13 mouse cellular contexts compared by ENCODE assay signal in the genomic region with DNA sequence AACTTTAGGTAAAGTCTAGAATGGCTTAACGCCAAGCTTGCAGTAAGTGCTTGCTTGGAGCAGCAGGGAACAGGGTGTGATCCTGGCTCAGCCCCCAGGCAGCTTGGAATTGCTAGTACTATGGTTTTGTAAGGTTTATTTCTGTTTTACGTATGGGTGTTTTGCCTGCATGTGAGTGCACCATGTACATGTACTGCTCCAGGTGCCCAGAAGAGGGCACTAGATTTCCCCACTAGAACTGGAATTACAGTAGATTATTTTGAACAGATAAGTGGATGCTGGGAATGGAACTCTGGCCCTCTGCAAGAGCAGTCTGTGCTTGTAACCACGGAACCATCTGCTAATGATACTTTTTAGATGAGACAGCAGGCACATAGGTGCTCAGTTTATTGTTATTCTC.
DNase-seq lines count a peak whose midpoint lies in the region; ATAC-seq and TF ChIP-seq lines count a peak whose summit lies in the region.
"Had no signal": no experiment of that assay in that cellular context is flagged by ENCODE, and none has a peak within 500 bp of the region (broad histone marks: within the 10 kb centered on the region; RNA-seq: fewer than 3 reads in every experiment).

No protein-coding gene starts in this region.

- no peaks in the 10 kb centered on the region for H3K36me3 ChIP-seq in kidney, adult 2 months (ENCODE audit: control insufficient read depth, insufficient read depth, low read length)
- H3K36me3 ChIP-seq in ES-E14 (ENCODE audit: control insufficient read depth, insufficient read depth, low read length, poor library complexity, severe bottlenecking): no peaks in the 10 kb centered on the region
- no peaks in the 10 kb centered on the region for H3K36me3 ChIP-seq in hindbrain, embryonic 11.5 days (ENCODE audit: control insufficient read depth, insufficient read depth, low read length)
- H3K36me3 ChIP-seq: hindbrain, embryonic 13.5 days; neural tube, embryonic 12.5 days had no signal

- TF ChIP-seq POLR2A in kidney, adult 2 months (IDR thresholded peaks at IDR 0.05; ENCODE audit: low read depth, low read length): no peak

- peak; percentile 9 for DNase-seq in kidney, adult 2 months
- DNase-seq in kidney, adult 9 months: no peak
- DNase-seq in A20 (ENCODE audit: low read depth, low spot score): peak; percentile 36
- DNase-seq in ES-E14 (ENCODE audit: low read depth, low spot score): peak; percentile 39
- peak; percentile 25 for DNase-seq in induced T-regulatory cell, adult 2 months (ENCODE audit: low read depth)
- DNase-seq in cerebellum, adult 18-20 months: no peak
- no peak for DNase-seq in cerebellum, adult 11-12 months
- DNase-seq in hindbrain, embryonic 11.5 days (ENCODE audit: low spot score): no peak
- DNase-seq: cerebellum, adult 9-10 months; lung, postnatal 10 days had no signal

- WGBS in kidney, adult 2 months: 88% methylated on average over 3 of the region's 3 CpGs
- 82% methylated on average over 3 of the region's 3 CpGs for WGBS in hindbrain, embryonic 11.5 days

- no peak for ATAC-seq in hindbrain, embryonic 11.5 days (ENCODE audit: low FRiP score)

- H3K4me3 ChIP-seq in kidney, adult 2 months (ENCODE audit: insufficient read depth, low read depth, low read length): no peak overlapping the region
- H3K4me3 ChIP-seq in ES-E14 (ENCODE audit: insufficient read depth in 1 of 2, low read depth in 1 of 2, low read length in 2 of 2, poor library complexity in 1 of 2, severe bottlenecking in 1 of 2): no peak overlapping the region
- no peak overlapping the region for H3K4me3 ChIP-seq in hindbrain, embryonic 11.5 days (ENCODE audit: low read depth, low read length)
- H3K4me3 ChIP-seq: erythroblast, embryonic 14.5 days; hindbrain, embryonic 13.5 days; neural tube, embryonic 12.5 days had no signal

- no peak overlapping the region for H3K4me2 ChIP-seq in hindbrain, embryonic 11.5 days (replicated peaks; ENCODE audit: low read depth, low read length)
- H3K4me2 ChIP-seq: hindbrain, embryonic 13.5 days; neural tube, embryonic 12.5 days had no signal

- peak; percentile 35; the same call in 1 of the 2 replicates for TF ChIP-seq CTCF in kidney, adult 2 months (conservative IDR thresholded peaks at IDR 0.05; ENCODE audit: insufficient read depth, insufficient read length, low read depth, low read length)

- no peaks in the 10 kb centered on the region for H3K27me3 ChIP-seq in kidney, adult 2 months (replicated peaks; ENCODE audit: control insufficient read depth, insufficient read depth, low read length)
- H3K27me3 ChIP-seq in hindbrain, embryonic 11.5 days (ENCODE audit: control insufficient read depth, insufficient read depth, low read length): no peaks in the 10 kb centered on the region
- H3K27me3 ChIP-seq: hindbrain, embryonic 13.5 days; neural tube, embryonic 12.5 days had no signal

- no peaks in the 10 kb centered on the region for H3K4me1 ChIP-seq in kidney, adult 2 months (ENCODE audit: control insufficient read depth, insufficient read depth, low read length)
- peaks cover 0 to 2% of the 10 kb centered on the region in 2 experiments; a peak in 1 of 4 replicates for H3K4me1 ChIP-seq in ES-E14 (ENCODE audit: control insufficient read depth in 2 of 2, insufficient read depth in 2 of 2, low read length in 2 of 2, poor library complexity in 1 of 2)
- no peaks in the 10 kb centered on the region for H3K4me1 ChIP-seq in hindbrain, embryonic 11.5 days (replicated peaks; ENCODE audit: control insufficient read depth, insufficient read depth, low read length)

- in situ Hi-C loops in ES-E14 (cut with MboI; ENCODE audit: low sequenced_read_pairs in 2 of 2, unreplicated experiment in 2 of 2): no loop called here

- no peak overlapping the region for H3K9ac ChIP-seq in ES-E14 (ENCODE audit: insufficient read depth, low read depth, low read length, poor library complexity, severe bottlenecking)
- no peak overlapping the region for H3K9ac ChIP-seq in hindbrain, embryonic 11.5 days (ENCODE audit: low read depth, low read length)
- H3K9ac ChIP-seq: hindbrain, embryonic 13.5 days; neural tube, embryonic 12.5 days had no signal

- H3K27ac ChIP-seq in kidney, adult 2 months (ENCODE audit: insufficient read depth, low read depth, low read length): no peak overlapping the region
- H3K27ac ChIP-seq in ES-E14 (ENCODE audit: insufficient read depth, low read depth, low read length, poor library complexity, severe bottlenecking): no peak overlapping the region
- H3K27ac ChIP-seq in hindbrain, embryonic 11.5 days (ENCODE audit: low read depth, low read length): no peak overlapping the region
- H3K27ac ChIP-seq: hindbrain, embryonic 13.5 days; neural tube, embryonic 12.5 days had no signal

- H3K9me3 ChIP-seq in ES-E14 (ENCODE audit: control insufficient read depth, insufficient read depth, low read depth, low read length): no peaks in the 10 kb centered on the region
- no peaks in the 10 kb centered on the region for H3K9me3 ChIP-seq in hindbrain, embryonic 11.5 days (ENCODE audit: control insufficient read depth, low read length)
- H3K9me3 ChIP-seq: hindbrain, embryonic 13.5 days; neural tube, embryonic 12.5 days had no signal

TF ChIP-seq in ES-E14, 5 proteins besides CTCF, POLR2A, EP300 and RAD21:
- TF ChIP-seq ZC3H11A (IDR thresholded peaks at IDR 0.05; ENCODE audit: borderline replicate concordance, low read depth, low read length) (peak; percentile 46; the same call in 1 of the 2 replicates), HCFC1 (IDR thresholded peaks at IDR 0.05; ENCODE audit: borderline replicate concordance, insufficient read depth, low read length) (no peak)

Comparison
In these comparisons a context has a peak if more than half of its experiments do, and no peak if none do; other contexts are left out.
1. DNase-seq: peak in kidney, adult 2 months (single experiment), A20 (single experiment), ES-E14 (single experiment) and induced T-regulatory cell, adult 2 months (single experiment); none in kidney, adult 9 months (single experiment), cerebellum, adult 18-20 months (0 of 2), cerebellum, adult 11-12 months (single experiment) and hindbrain, embryonic 11.5 days (single experiment).